Mouse (Mus musculus) ES-E14 (cell line): ENCODE measurements around the gene Hdac8. TPM values are rescaled to one million over a fixed set of nuclear protein-coding genes. Genes with fewer than 3 reads are reported as not detected.

ENCODE experiments used
- DNase-seq: peaks from one replicate; pipeline ENCODE4 v3.0.0-alpha.2; 2013; ENCODE audit warnings: low read depth, low spot score
- H3K27ac ChIP-seq: 2 replicates; pipeline ENCODE4 v1.5.1; 2012; ENCODE audit warnings: low read depth, mild to moderate bottlenecking, low read length, moderate library complexity, mixed read lengths; ENCODE audit not compliant: poor library complexity, insufficient read depth, severe bottlenecking
- H3K36me3 ChIP-seq: 2 replicates; pipeline ENCODE4 v1.6.1; 2012; ENCODE audit warnings: mild to moderate bottlenecking, low read length, moderate library complexity, mixed read lengths; ENCODE audit not compliant: control insufficient read depth, poor library complexity, insufficient read depth, severe bottlenecking
- H3K4me1 ChIP-seq, 2 experiments: fragments of 150-350 bp in 1 of 2; sonication (generic) in 1 of 2; 2 replicates each; pipeline ENCODE4 v1.6.1; 2012; ENCODE audit warnings: low read length in 2 of 2, mild to moderate bottlenecking in 1 of 2, mixed read lengths in 1 of 2; ENCODE audit not compliant: control insufficient read depth in 2 of 2, insufficient read depth in 2 of 2, poor library complexity in 1 of 2
- H3K4me3 ChIP-seq, 2 experiments: fragments of 150-350 bp in 1 of 2; sonication (generic) in 1 of 2; 2 replicates each; pipeline ENCODE4 v1.5.1; 2012; ENCODE audit warnings: low read length in 2 of 2, low read depth in 1 of 2, mild to moderate bottlenecking in 1 of 2, mixed read lengths in 1 of 2; ENCODE audit not compliant: insufficient read depth in 1 of 2, poor library complexity in 1 of 2, severe bottlenecking in 1 of 2
- H3K9ac ChIP-seq: 2 replicates; pipeline ENCODE4 v1.6.1; 2012; ENCODE audit warnings: low read depth, mild to moderate bottlenecking, low read length, mixed read lengths; ENCODE audit not compliant: poor library complexity, insufficient read depth, severe bottlenecking
- H3K9me3 ChIP-seq: fragments of 150-350 bp; sonication (generic); 2 replicates; pipeline ENCODE4 v1.6.1; 2012; ENCODE audit warnings: low read depth, mild to moderate bottlenecking, low read length; ENCODE audit not compliant: control insufficient read depth, insufficient read depth
- CHD2 ChIP-seq: IDR thresholded peaks from 2 replicates; pipeline ENCODE4 v1.6.1; 2014; ENCODE audit warnings: mild to moderate bottlenecking, low read depth, low read length, inconsistent platforms
- HCFC1 ChIP-seq: IDR thresholded peaks from 2 replicates; pipeline ENCODE4 v1.6.1; 2012; ENCODE audit warnings: low read length, inconsistent platforms, borderline replicate concordance; ENCODE audit not compliant: insufficient read depth
- MAFK ChIP-seq: IDR thresholded peaks from 2 replicates; pipeline ENCODE4 v1.6.1; 2014; ENCODE audit warnings: mild to moderate bottlenecking, low read depth, low read length, inconsistent platforms; ENCODE audit not compliant: insufficient read depth
- ZC3H11A ChIP-seq: IDR thresholded peaks from 2 replicates; pipeline ENCODE4 v1.6.1; 2012; ENCODE audit warnings: low read depth, mild to moderate bottlenecking, inconsistent platforms, low read length, borderline replicate concordance
- ZNF384 ChIP-seq: IDR thresholded peaks from 2 replicates; pipeline ENCODE4 v1.6.1; 2012; ENCODE audit warnings: low read depth, low read length, inconsistent platforms
- in situ Hi-C, 2 experiments: fragments of 600-800 bp; cut with MboI; formaldehyde crosslinking; loops; one replicate each; pipeline ENCODE4 v1.15.1; 2025; ENCODE audit warnings: low sequenced_read_pairs in 2 of 2, inconsistent platforms in 1 of 2; ENCODE audit not compliant: unreplicated experiment in 2 of 2
- total RNA-seq: library from RNA; depleted of rRNA; stranded (reverse); fragments of 300-350 nt; gene quantifications from 2 replicates; pipeline ENCODE4 v1.2.3, GENCODE M21; 2012

Hdac8 gene
- total RNA-seq, 1 experiment = 4.0 TPM

- in situ Hi-C loops = loop anchor here (5.0 to 25.0 kb wide), 2 partner anchors 238 kb away; no protein-coding TSS in a partner anchor
- TF ChIP-seq CHD2 = no peak
- TF ChIP-seq ZC3H11A = no peak
- no peak for TF ChIP-seq ZNF384
- TF ChIP-seq MAFK = no peak
- TF ChIP-seq HCFC1 = no peak
Measured at GRCm38 (mm10) chrX:102475555-102475954, 29.6 kb downstream of the Hdac8 start.

GRCm38 (mm10) chrX:102418343-102419127 is 86.6 kb downstream of the Hdac8 start:
- no peak overlapping the region for H3K9ac ChIP-seq
- H3K36me3 ChIP-seq = no peaks in the 10 kb centered on the region
- no peak overlapping the region for H3K27ac ChIP-seq
- H3K4me1 ChIP-seq = no peaks in the 10 kb centered on the region
- no peak for DNase-seq
- TF ChIP-seq ZC3H11A (no peak), HCFC1 (no peak), MAFK (no peak), CHD2 (no peak), ZNF384 (no peak)
- in situ Hi-C loops = no loop called here
- H3K4me3 ChIP-seq = no peak overlapping the region
- H3K9me3 ChIP-seq = no peaks in the 10 kb centered on the region

More at GRCm38 (mm10) chrX:102475555-102475954, 29.6 kb downstream of the Hdac8 start:
- Histone ChIP-seq H3K36me3 (no peaks in the 10 kb centered on the region), H3K27ac (no peak overlapping the region), H3K9ac (no peak overlapping the region), H3K9me3 (no peaks in the 10 kb centered on the region), H3K4me3 (no peak overlapping the region), H3K4me1 (no peaks in the 10 kb centered on the region)
- no peak for DNase-seq

- Histone ChIP-seq H3K4me3 (no peak overlapping the region), H3K9ac (no peak overlapping the region), H3K9me3 (no peaks in the 10 kb centered on the region), H3K27ac (no peak overlapping the region), H3K36me3 (no peaks in the 10 kb centered on the region), H3K4me1 (no peaks in the 10 kb centered on the region)
- TF ChIP-seq CHD2 (no peak), HCFC1 (no peak), MAFK (no peak), ZC3H11A (no peak), ZNF384 (no peak)
- in situ Hi-C loops = no loop called here
- DNase-seq = no peak
Measured at GRCm38 (mm10) chrX:102416972-102417371, 88.2 kb downstream of the Hdac8 start.

- Histone ChIP-seq H3K4me3 (no peak overlapping the region), H3K4me1 (no peaks in the 10 kb centered on the region), H3K9me3 (no peaks in the 10 kb centered on the region), H3K36me3 (no peaks in the 10 kb centered on the region), H3K27ac (no peak overlapping the region), H3K9ac (no peak overlapping the region)
- no peak for DNase-seq
- no peak for TF ChIP-seq ZC3H11A
- no peak for TF ChIP-seq ZNF384
- no peak for TF ChIP-seq CHD2
- TF ChIP-seq HCFC1 = no peak
- TF ChIP-seq MAFK = no peak
- in situ Hi-C loops = no loop called here
Measured at GRCm38 (mm10) chrX:102416386-102416785, 88.8 kb downstream of the Hdac8 start.
